Mouse (Mus musculus) small intestine, adult 2 months (tissue): Measurements from ENCODE around the gene Cfap44. TPM values are rescaled to one million over a fixed set of nuclear protein-coding genes. Genes with fewer than 3 reads are reported as not detected.

Experiments used
- H3K27ac ChIP-seq: fragments of 200-500 bp; 2 replicates; pipeline ENCODE4 v1.5.1; 2012; ENCODE audit warnings: low read depth, low read length, control low read depth, inconsistent platforms; ENCODE audit not compliant: insufficient read depth
- H3K27me3 ChIP-seq: fragments of 200-500 bp; 2 replicates; pipeline ENCODE4 v1.6.1; 2012; ENCODE audit warnings: mild to moderate bottlenecking, moderate library complexity, low read length, inconsistent platforms; ENCODE audit not compliant: control insufficient read depth, insufficient read depth
- H3K36me3 ChIP-seq: fragments of 200-500 bp; 2 replicates; pipeline ENCODE4 v1.6.1; 2012; ENCODE audit warnings: mild to moderate bottlenecking, low read length, control low read depth, inconsistent platforms; ENCODE audit not compliant: control insufficient read depth, insufficient read depth
- H3K4me1 ChIP-seq: fragments of 200-500 bp; 2 replicates; pipeline ENCODE4 v1.6.1; 2012; ENCODE audit warnings: low read length, inconsistent platforms, mixed read lengths; ENCODE audit not compliant: control insufficient read depth, insufficient read depth, insufficient read length
- H3K4me3 ChIP-seq: fragments of 200-500 bp; 2 replicates; pipeline ENCODE4 v1.5.1; 2012; ENCODE audit warnings: low read depth, mild to moderate bottlenecking, control low read depth, inconsistent platforms, low read length, moderate library complexity
- CTCF ChIP-seq: fragments of 200-500 bp; IDR thresholded peaks from 2 replicates; pipeline ENCODE4 v1.5.1; 2012; ENCODE audit warnings: low read depth, mild to moderate bottlenecking, control low read depth, inconsistent platforms, low read length, moderate library complexity, mixed read lengths; ENCODE audit not compliant: insufficient replicate concordance, insufficient read length; ENCODE audit errors: extremely low read depth
- POLR2A ChIP-seq: fragments of 200-500 bp; IDR thresholded peaks from 2 replicates; pipeline ENCODE4 v1.6.1; 2012; ENCODE audit warnings: low read depth, mild to moderate bottlenecking, control low read depth, inconsistent platforms, low read length, moderate library complexity
- WGBS: fragments of 180-500 bp; shearing (Covaris S2); methylation state at CpG from one replicate; pipeline ENCODE4 v1.1.7; 2018; 5-methylcytosine and 5-hydroxymethylcytosine counted together
- polyA plus RNA-seq: library from polyadenylated mRNA; depleted of rRNA; stranded (reverse); fragments of >200 nt; gene quantifications from 2 replicates; pipeline ENCODE4 v1.2.3, GENCODE M21; 2012; rRNA removed

Cfap44 gene
- polyA plus RNA-seq, 1 experiment, result not detected

- 62% methylated on average over 12 of the region's 12 CpGs for WGBS
- H3K4me1 ChIP-seq, result no peaks in the 10 kb centered on the region
- no peaks in the 10 kb centered on the region for H3K27me3 ChIP-seq
- H3K4me3 ChIP-seq, result no peak overlapping the region
- TF ChIP-seq POLR2A (no peak), CTCF (no peak)
- H3K36me3 ChIP-seq, result no peaks in the 10 kb centered on the region
- H3K27ac ChIP-seq, result no peak overlapping the region
These were observed 132.1 kb downstream of the Cfap44 start for GRCm38 (mm10) chr16:44526689-44527088.

GRCm38 (mm10) chr16:44527218-44527905 lies 132.8 kb downstream of the Cfap44 start:
- no peak for TF ChIP-seq CTCF
- no peak for TF ChIP-seq POLR2A
- no peaks in the 10 kb centered on the region for H3K36me3 ChIP-seq
- no peak overlapping the region for H3K4me3 ChIP-seq
- no peaks in the 10 kb centered on the region for H3K27me3 ChIP-seq
- WGBS, result 75% methylated on average over 11 of the region's 11 CpGs
- H3K4me1 ChIP-seq, result no peaks in the 10 kb centered on the region
- no peak overlapping the region for H3K27ac ChIP-seq

GRCm38 (mm10) chr16:44528955-44529354 lies 134.4 kb downstream of the Cfap44 start:
- no peak overlapping the region for H3K27ac ChIP-seq
- H3K36me3 ChIP-seq, result no peaks in the 10 kb centered on the region
- TF ChIP-seq POLR2A (no peak), CTCF (no peak)
- no peak overlapping the region for H3K4me3 ChIP-seq
- no peaks in the 10 kb centered on the region for H3K4me1 ChIP-seq
- H3K27me3 ChIP-seq, result no peaks in the 10 kb centered on the region
- 92% methylated on average over 7 of the region's 7 CpGs for WGBS

- H3K36me3 ChIP-seq, result no peaks in the 10 kb centered on the region
- H3K4me1 ChIP-seq, result no peaks in the 10 kb centered on the region
- H3K4me3 ChIP-seq, result no peak overlapping the region
- 83% methylated on average over 8 of the region's 8 CpGs for WGBS
- H3K27me3 ChIP-seq, result no peaks in the 10 kb centered on the region
- TF ChIP-seq CTCF (no peak), POLR2A (no peak)
- no peak overlapping the region for H3K27ac ChIP-seq
These were observed 135.1 kb downstream of the Cfap44 start for GRCm38 (mm10) chr16:44529691-44530090.

- H3K36me3 ChIP-seq, result no peaks in the 10 kb centered on the region
- TF ChIP-seq CTCF, result no peak
- TF ChIP-seq POLR2A, result no peak
- H3K4me1 ChIP-seq, result no peaks in the 10 kb centered on the region
- no peak overlapping the region for H3K27ac ChIP-seq
- 81% methylated on average over 9 of the region's 9 CpGs for WGBS
- no peak overlapping the region for H3K4me3 ChIP-seq
- H3K27me3 ChIP-seq, result no peaks in the 10 kb centered on the region
These were observed 135.6 kb downstream of the Cfap44 start for GRCm38 (mm10) chr16:44530191-44530590.

- no peak overlapping the region for H3K4me3 ChIP-seq
- H3K27ac ChIP-seq, result no peak overlapping the region
- no peaks in the 10 kb centered on the region for H3K4me1 ChIP-seq
- no peaks in the 10 kb centered on the region for H3K27me3 ChIP-seq
- WGBS, result 57% methylated on average over 7 of the region's 7 CpGs
- no peak for TF ChIP-seq CTCF
- no peak for TF ChIP-seq POLR2A
- H3K36me3 ChIP-seq, result no peaks in the 10 kb centered on the region
These were observed 136.2 kb downstream of the Cfap44 start for GRCm38 (mm10) chr16:44530829-44531228.

- H3K4me1 ChIP-seq, result no peaks in the 10 kb centered on the region
- H3K27ac ChIP-seq, result no peak overlapping the region
- H3K27me3 ChIP-seq, result no peaks in the 10 kb centered on the region
- H3K36me3 ChIP-seq, result no peaks in the 10 kb centered on the region
- 85% methylated on average over 12 of the region's 12 CpGs for WGBS
- TF ChIP-seq CTCF, result no peak
- TF ChIP-seq POLR2A, result no peak
- H3K4me3 ChIP-seq, result no peak overlapping the region
These were observed 136.7 kb downstream of the Cfap44 start for GRCm38 (mm10) chr16:44531239-44531797.

Other genes starting within 250 kb of the Cfap44 start
- 3.4 and 6.7 TPM in 2 replicates for gene Usf3, start 221.6 kb upstream of the Cfap44 start, polyA plus RNA-seq
- 2.4 and 3.8 TPM in 2 replicates for gene Sidt1, start 61.6 kb upstream of the Cfap44 start, polyA plus RNA-seq
- gene Spice1, start 47.7 kb upstream of the Cfap44 start, polyA plus RNA-seq, result 2.3 and 3.2 TPM in 2 replicates
- 3.0 and 3.5 TPM in 2 replicates for gene Boc, start 164.1 kb downstream of the Cfap44 start, polyA plus RNA-seq